14 mouse cellular contexts compared by ENCODE assay signal in the genomic region with DNA sequence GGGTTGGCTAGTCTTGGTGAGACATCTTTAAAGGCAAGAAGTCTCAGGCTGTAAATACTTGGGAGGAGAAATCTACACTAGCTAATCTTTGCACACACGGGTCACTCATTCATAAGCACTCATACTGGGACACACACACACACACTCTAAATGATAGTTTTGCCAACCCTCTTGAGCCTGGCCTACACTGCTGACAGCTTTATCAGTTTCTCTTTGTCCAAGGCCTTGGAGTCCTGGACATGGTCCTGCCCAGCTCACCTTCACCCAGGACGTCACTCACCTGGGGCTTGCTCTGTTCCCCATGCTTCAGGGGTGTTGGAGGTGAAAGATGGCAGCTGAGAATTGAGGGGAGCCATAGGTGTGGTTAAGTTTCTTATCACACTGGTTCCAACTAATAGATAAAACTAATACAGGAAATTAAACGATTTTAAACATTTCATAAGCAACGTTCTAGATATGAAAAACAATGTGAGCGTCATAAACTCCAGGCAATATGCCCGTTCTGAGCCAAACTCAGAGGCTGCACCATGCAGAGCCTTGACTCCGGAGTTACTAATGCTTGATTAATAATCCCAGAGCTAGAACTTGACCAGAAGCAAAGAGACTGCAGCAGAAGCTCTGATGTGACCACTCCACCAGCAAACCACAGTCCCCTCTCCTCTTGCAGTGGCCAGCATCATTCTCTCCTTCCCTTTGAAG. TPM values are rescaled to one million over a fixed set of nuclear protein-coding genes. Genes with fewer than 3 reads are reported as not detected.
"Had no signal": no experiment of that assay in that cellular context is flagged by ENCODE, and none has a peak within 500 bp of the region (broad histone marks: within the 10 kb centered on the region; RNA-seq: fewer than 3 reads in every experiment).

No protein-coding gene starts in this region.

- H3K9me3 ChIP-seq: limb, embryonic 12.5 days; limb, embryonic 15.5 days had no signal

- DNase-seq: kidney, adult 18-20 months; kidney, adult 9 months; kidney, postnatal 14 days; kidney, postnatal 4 days; left cerebral cortex, postnatal 4 days; liver, postnatal 0 days; midbrain, embryonic 14.5 days; thymus, postnatal 25 days had no signal

- H3K27me3 ChIP-seq: limb, embryonic 12.5 days; limb, embryonic 15.5 days had no signal

- H3K4me3 ChIP-seq: limb, embryonic 12.5 days; limb, embryonic 15.5 days had no signal

- H3K4me1 ChIP-seq: limb, embryonic 12.5 days; limb, embryonic 15.5 days had no signal

- H3K36me3 ChIP-seq: limb, embryonic 12.5 days; limb, embryonic 15.5 days had no signal

- H3K9ac ChIP-seq: limb, embryonic 12.5 days; limb, embryonic 15.5 days; liver, embryonic 14.5 days; liver, postnatal 0 days had no signal

- H3K27ac ChIP-seq: limb, embryonic 12.5 days; limb, embryonic 15.5 days; liver, embryonic 14.5 days had no signal

- H3K4me2 ChIP-seq: limb, embryonic 12.5 days; limb, embryonic 15.5 days; liver, embryonic 11.5 days; midbrain, embryonic 11.5 days had no signal

- ATAC-seq: liver, postnatal 0 days had no signal

RNA-seq across cellular contexts. Expression of gene Adamts15, which starts 42.9 kb away (rescaled TPM):
- total RNA-seq: megakaryocyte-erythroid progenitor cell, adult 5-6 weeks had no signal
